Mouse (Mus musculus): ENCODE measurements around the gene Map4.

GRCm38 (mm10) chr9:110068745-110069144, 137.5 kb downstream of the Map4 start:
- no peak for TF ChIP-seq TCF12 (IDR thresholded peaks at IDR 0.05; ENCODE audit: low read depth, low read length)
- no peak for TF ChIP-seq POLR2A (IDR thresholded peaks at IDR 0.05; ENCODE audit: low read depth, low read length)
- no peak for TF ChIP-seq CTCF (conservative IDR thresholded peaks at IDR 0.05 in 1 of 2, IDR thresholded peaks at IDR 0.05 in 1 of 2; ENCODE audit: low read depth in 2 of 2, low read length in 2 of 2)
- TF ChIP-seq ZNF384 (IDR thresholded peaks at IDR 0.05; ENCODE audit: low read depth, low read length): no peak
- no peak for TF ChIP-seq ELF1 (IDR thresholded peaks at IDR 0.05; ENCODE audit: low read depth, low read length)
- no peak for TF ChIP-seq KAT2A (IDR thresholded peaks at IDR 0.05; ENCODE audit: insufficient replicate concordance, low read length)
- no peak for TF ChIP-seq PAX5 (IDR thresholded peaks at IDR 0.05; ENCODE audit: low read length)
- TF ChIP-seq ZKSCAN1 (IDR thresholded peaks at IDR 0.05; ENCODE audit: borderline replicate concordance, low read depth, low read length): no peak
- TF ChIP-seq ZC3H11A (IDR thresholded peaks at IDR 0.05; ENCODE audit: low read depth, low read length): no peak
- TF ChIP-seq JUND (conservative IDR thresholded peaks at IDR 0.05; ENCODE audit: low read depth, low read length): no peak
- no peak for TF ChIP-seq NRF1 (IDR thresholded peaks at IDR 0.05; ENCODE audit: low read depth, low read length)

Measured in CH12.LX (cell line).